Mouse (Mus musculus) cortical plate, adult 2 months (tissue): ENCODE results near the gene Mpp6. TPM values are rescaled to one million over a fixed set of nuclear protein-coding genes. Genes with fewer than 3 reads are reported as not detected.

Source experiments
- H3K27ac ChIP-seq: fragments of 200-500 bp; 2 replicates; pipeline ENCODE4 v1.5.1; 2012; ENCODE audit warnings: low read length, control low read depth, inconsistent platforms; ENCODE audit not compliant: insufficient read depth
- H3K4me1 ChIP-seq: fragments of 200-500 bp; 2 replicates; pipeline ENCODE4 v1.6.1; 2011; ENCODE audit warnings: low read length; ENCODE audit not compliant: control insufficient read depth, insufficient read depth
- H3K4me3 ChIP-seq: fragments of 200-500 bp; 2 replicates; pipeline ENCODE4 v1.5.1; 2011; ENCODE audit warnings: mild to moderate bottlenecking, low read length, control low read depth; ENCODE audit not compliant: insufficient read depth
- CTCF ChIP-seq: fragments of 200-500 bp; IDR thresholded peaks from 2 replicates; pipeline ENCODE4 v1.5.1; 2011; ENCODE audit warnings: mild to moderate bottlenecking, control low read depth, low read length; ENCODE audit not compliant: insufficient read depth; ENCODE audit errors: extremely low read depth
- POLR2A ChIP-seq: fragments of 200-500 bp; IDR thresholded peaks from 2 replicates; pipeline ENCODE4 v1.6.1; 2011; ENCODE audit warnings: mild to moderate bottlenecking, low read length, control low read depth; ENCODE audit not compliant: insufficient read depth; ENCODE audit errors: extremely low read depth
- polyA plus RNA-seq: library from polyadenylated mRNA; depleted of rRNA; stranded (reverse); fragments of >200 nt; gene quantifications from 2 replicates; pipeline ENCODE4 v1.2.3, GENCODE M21; 2012

The Mpp6 gene
- polyA plus RNA-seq, 1 experiment = 49.3 TPM

GRCm38 (mm10) chr6:50219066-50219465 lies 109.0 kb downstream of the Mpp6 start:
- TF ChIP-seq CTCF = no peak
- no peak for TF ChIP-seq POLR2A
- Histone ChIP-seq H3K27ac (no peak overlapping the region), H3K4me1 (no peaks in the 10 kb centered on the region), H3K4me3 (no peak overlapping the region)

DNA sequence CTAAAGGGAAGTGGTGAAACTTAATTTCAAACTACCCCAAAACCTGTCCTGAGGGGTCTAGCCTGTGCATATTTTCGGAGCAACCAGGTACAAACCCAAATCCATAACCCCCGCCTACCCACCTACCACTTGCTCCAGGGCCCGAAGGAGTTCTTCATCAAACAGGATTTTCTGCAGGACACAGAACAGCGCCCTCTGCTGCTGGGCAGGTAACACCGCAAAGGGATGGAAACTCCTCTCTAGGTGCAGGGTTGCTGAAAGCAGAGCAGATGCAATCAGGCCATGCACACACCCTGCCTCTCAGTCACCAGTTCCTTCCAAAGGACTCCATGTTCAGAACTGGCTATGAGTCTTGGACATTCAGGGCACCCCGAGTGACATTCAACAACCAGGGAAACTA lies 110.8 kb downstream of the Mpp6 start:
- no peak overlapping the region for H3K4me3 ChIP-seq
- H3K4me1 ChIP-seq = no peaks in the 10 kb centered on the region
- H3K27ac ChIP-seq = no peak overlapping the region
- peak; percentile 77 for TF ChIP-seq CTCF
- no peak for TF ChIP-seq POLR2A

DNA sequence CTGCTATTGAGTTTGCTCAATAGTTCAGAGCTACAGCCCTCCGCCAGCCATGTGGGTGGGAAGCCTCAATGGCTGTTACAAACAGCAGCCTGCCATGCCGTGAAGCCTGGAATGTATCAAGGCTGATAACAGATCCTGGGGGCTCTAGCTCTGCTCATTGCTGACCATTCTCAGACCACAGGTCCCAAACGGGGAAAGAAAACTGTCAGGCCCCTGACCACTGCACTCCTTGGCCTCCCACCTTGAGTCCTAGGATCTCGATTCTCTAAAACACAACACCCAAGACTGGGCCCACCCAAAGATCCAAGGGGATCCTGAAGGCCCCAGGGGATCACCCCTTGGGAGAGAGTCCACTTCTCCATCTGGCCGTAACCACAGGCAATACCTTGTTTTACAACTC lies 112.3 kb downstream of the Mpp6 start:
- TF ChIP-seq CTCF (no peak), POLR2A (no peak)
- no peak overlapping the region for H3K4me3 ChIP-seq
- H3K27ac ChIP-seq = no peak overlapping the region
- H3K4me1 ChIP-seq = no peaks in the 10 kb centered on the region

DNA sequence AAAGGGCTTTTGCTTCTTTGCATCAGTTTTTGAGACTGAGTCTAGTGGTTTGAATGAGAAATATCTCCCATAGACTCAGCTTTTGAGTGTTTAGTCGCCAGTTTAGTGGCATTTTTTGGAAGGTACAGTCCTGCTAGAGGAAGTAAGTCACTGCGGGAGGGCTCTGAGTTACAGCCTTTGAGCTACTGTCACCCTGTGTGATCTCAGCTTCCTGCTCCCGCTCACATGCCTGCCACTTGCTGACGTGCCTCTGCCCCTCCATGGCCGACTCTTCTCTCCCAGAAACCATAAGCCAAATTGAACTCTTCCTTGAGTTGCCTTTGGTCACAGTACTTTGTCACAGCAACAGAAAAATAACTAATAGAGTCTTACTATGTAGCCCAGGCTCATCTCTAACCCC lies 112.9 kb downstream of the Mpp6 start:
- no peak overlapping the region for H3K27ac ChIP-seq
- H3K4me1 ChIP-seq = no peaks in the 10 kb centered on the region
- no peak overlapping the region for H3K4me3 ChIP-seq
- TF ChIP-seq POLR2A (no peak), CTCF (no peak)

DNA sequence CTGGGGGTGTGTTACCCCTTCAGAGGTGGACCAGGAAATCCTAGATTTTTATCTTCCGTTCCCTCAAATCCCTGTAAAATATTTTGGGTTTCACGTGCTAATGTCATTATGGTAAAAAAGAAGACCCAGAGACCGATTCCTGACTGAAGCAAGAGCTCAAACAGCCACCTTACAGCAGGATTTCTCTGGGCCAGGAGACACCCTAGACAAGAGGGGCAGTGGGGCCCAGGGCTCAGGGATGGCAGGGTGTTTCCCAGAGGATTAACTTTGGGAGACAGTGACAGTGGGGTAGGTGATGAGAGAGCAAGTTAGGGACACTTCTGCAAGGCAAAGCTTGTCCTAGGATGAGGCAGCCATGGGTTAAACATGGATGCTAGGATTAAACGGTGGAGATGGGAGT lies 113.6 kb downstream of the Mpp6 start:
- no peak overlapping the region for H3K4me3 ChIP-seq
- H3K27ac ChIP-seq = no peak overlapping the region
- H3K4me1 ChIP-seq = no peaks in the 10 kb centered on the region
- TF ChIP-seq POLR2A (no peak), CTCF (no peak)

DNA sequence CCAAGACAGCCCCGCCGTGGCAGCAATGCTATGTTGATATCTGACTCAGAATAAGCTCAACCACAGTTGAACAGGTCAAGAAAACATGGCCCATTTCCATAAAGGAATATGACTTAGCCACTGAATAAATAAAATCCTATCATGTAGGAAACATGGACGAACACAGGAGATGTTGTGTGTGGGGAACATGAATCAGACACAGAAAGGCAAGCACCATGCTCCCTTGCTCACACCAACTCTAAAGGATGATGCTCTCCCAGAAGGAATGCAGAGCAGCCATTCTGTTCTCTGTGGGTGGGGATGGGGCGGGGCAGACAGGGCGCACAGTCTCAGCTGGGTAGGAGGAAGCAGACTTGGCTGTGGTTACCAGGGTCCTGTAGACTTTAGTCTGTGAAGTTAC lies 115.2 kb downstream of the Mpp6 start:
- H3K4me1 ChIP-seq = no peaks in the 10 kb centered on the region
- H3K27ac ChIP-seq = no peak overlapping the region
- H3K4me3 ChIP-seq = no peak overlapping the region
- TF ChIP-seq POLR2A (no peak), CTCF (no peak)

GRCm38 (mm10) chr6:50228180-50228579 lies 118.1 kb downstream of the Mpp6 start:
- TF ChIP-seq POLR2A (no peak), CTCF (no peak)
- Histone ChIP-seq H3K4me3 (no peak overlapping the region), H3K4me1 (no peaks in the 10 kb centered on the region), H3K27ac (no peak overlapping the region)

DNA sequence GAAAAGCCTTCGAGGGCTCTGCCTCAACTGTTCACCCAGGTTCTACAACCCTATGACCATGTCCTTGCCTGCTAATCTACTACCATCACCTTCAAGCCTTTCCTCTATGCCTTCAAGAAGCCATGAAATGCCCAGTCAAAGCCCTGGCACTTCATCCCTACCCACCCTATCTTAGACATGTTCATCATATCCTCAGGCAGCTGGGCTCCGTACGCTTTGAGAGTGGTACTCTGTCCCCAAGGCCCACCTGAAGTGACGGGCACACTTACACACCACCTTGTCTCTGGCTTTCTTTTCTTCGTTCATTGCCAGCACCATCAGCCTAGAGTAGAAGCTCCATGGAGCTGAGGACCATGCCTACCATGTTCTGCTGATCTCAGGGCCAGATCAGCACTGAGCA lies 121.2 kb downstream of the Mpp6 start:
- TF ChIP-seq POLR2A (no peak), CTCF (no peak)
- Histone ChIP-seq H3K4me3 (no peak overlapping the region), H3K4me1 (no peaks in the 10 kb centered on the region), H3K27ac (no peak overlapping the region)

GRCm38 (mm10) chr6:50232984-50233383 lies 122.9 kb downstream of the Mpp6 start:
- Histone ChIP-seq H3K4me1 (no peaks in the 10 kb centered on the region), H3K27ac (no peak overlapping the region), H3K4me3 (no peak overlapping the region)
- TF ChIP-seq CTCF = no peak

GRCm38 (mm10) chr6:50237963-50238362 lies 127.9 kb downstream of the Mpp6 start:
- Histone ChIP-seq H3K4me1 (no peaks in the 10 kb centered on the region), H3K4me3 (no peak overlapping the region), H3K27ac (no peak overlapping the region)
- no peak for TF ChIP-seq POLR2A
- TF ChIP-seq CTCF = no peak

DNA sequence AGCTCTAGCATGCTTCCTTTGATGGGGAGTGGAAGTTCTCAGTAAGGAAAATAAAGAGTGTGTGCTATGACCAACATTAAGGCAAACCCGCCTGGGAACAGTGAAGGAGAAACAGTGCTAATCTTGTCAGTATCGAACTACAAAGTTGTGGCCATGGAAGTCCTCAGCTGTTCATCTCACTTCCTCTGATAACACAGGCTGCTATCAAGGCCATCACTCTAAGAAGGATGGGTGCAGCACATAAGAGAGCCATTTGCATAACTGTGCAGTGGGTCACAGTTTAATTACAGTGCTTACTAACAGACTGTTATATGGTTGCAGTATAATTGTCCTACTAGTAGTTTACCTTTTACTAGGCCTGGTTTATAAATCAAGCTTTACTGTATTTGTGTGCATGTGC lies 129.9 kb downstream of the Mpp6 start:
- Histone ChIP-seq H3K4me3 (no peak overlapping the region), H3K27ac (no peak overlapping the region), H3K4me1 (no peaks in the 10 kb centered on the region)
- no peak for TF ChIP-seq CTCF
- no peak for TF ChIP-seq POLR2A
